Mouse (Mus musculus) kidney, postnatal 0 days (tissue): ENCODE data around the gene Exoc2. TPM values are rescaled to one million over a fixed set of nuclear protein-coding genes. Genes with fewer than 3 reads are reported as not detected.

Source experiments
- ATAC-seq: fragments of 200-750 bp; cut with Nextera tagmentation; replicated peaks from 2 replicates; pipeline ENCODE4 v1.8.0; 2017; ENCODE audit warnings: low read depth, moderate number of reproducible peaks, moderate TSS enrichment, moderate library complexity; ENCODE audit not compliant: low FRiP score
- DNase-seq: peaks from one replicate; pipeline ENCODE4 v3.0.0-alpha.2; 2016; ENCODE audit warnings: low spot score
- H3K27ac ChIP-seq: fragments of 300-500 bp; sonication (generic); 2 replicates; pipeline ENCODE4 v1.5.1; 2014; ENCODE audit warnings: mild to moderate bottlenecking
- H3K27me3 ChIP-seq: fragments of 300-500 bp; sonication (generic); 2 replicates; pipeline ENCODE4 v1.6.1; 2014; ENCODE audit warnings: low read length, mixed read lengths; ENCODE audit not compliant: insufficient read depth
- H3K36me3 ChIP-seq: fragments of 300-500 bp; sonication (generic); 2 replicates; pipeline ENCODE4 v1.6.1; 2014; ENCODE audit warnings: low read length, mixed read lengths; ENCODE audit not compliant: insufficient read depth
- H3K4me1 ChIP-seq: fragments of 300-500 bp; sonication (generic); replicated peaks from 2 replicates; pipeline ENCODE4 v1.6.1; 2014; ENCODE audit warnings: antibody characterized with exemption, low read length, mixed read lengths; ENCODE audit not compliant: insufficient read depth
- H3K4me2 ChIP-seq: fragments of 300-500 bp; sonication (generic); 2 replicates; pipeline ENCODE4 v1.6.1; 2014; ENCODE audit warnings: mild to moderate bottlenecking, low read length, moderate library complexity, mixed read lengths
- H3K4me3 ChIP-seq: fragments of 300-500 bp; sonication (generic); replicated peaks from 2 replicates; pipeline ENCODE4 v1.5.1; 2014; ENCODE audit warnings: low read depth, low read length
- H3K9ac ChIP-seq: fragments of 300-500 bp; sonication (generic); 2 replicates; pipeline ENCODE4 v1.6.1; 2014; ENCODE audit warnings: low read depth, low read length
- H3K9me3 ChIP-seq: fragments of 300-500 bp; sonication (generic); replicated peaks from 2 replicates; pipeline ENCODE4 v1.6.1; 2016; ENCODE audit warnings: low read length, inconsistent platforms, mixed read lengths
- CTCF ChIP-seq: IDR thresholded peaks from 2 replicates; pipeline ENCODE4 v1.5.1; 2016; ENCODE audit warnings: antibody characterized with exemption, low read depth, mild to moderate bottlenecking, moderate library complexity
- WGBS: fragments of 180-500 bp; shearing (Covaris S2); extraction: QIAGEN DNeasy Blood & Tissue Kit; methylation state at CpG from one replicate; pipeline ENCODE4 v1.1.7; 2014; 5-methylcytosine and 5-hydroxymethylcytosine counted together
- polyA plus RNA-seq: library from polyadenylated mRNA; unstranded; fragments of >200 nt; fragmentation: Nextera tagmentation; extraction: Ambion mirVana; gene quantifications from 2 replicates; pipeline ENCODE4 v1.2.1, GENCODE M21; 2015

Exoc2 gene
- polyA plus RNA-seq, 1 experiment from 2014 or later: 22.1 TPM

GRCm38 (mm10) chr13:30999799-31000198 is 25.9 kb upstream of the Exoc2 start:
- WGBS: 87% methylated on average over 6 of the region's 6 CpGs
- H3K9ac ChIP-seq: no peak overlapping the region
- ATAC-seq (no peak), DNase-seq (no peak)
- no peaks in the 10 kb centered on the region for H3K9me3 ChIP-seq
- H3K4me3 ChIP-seq: no peak overlapping the region
- H3K4me1 ChIP-seq: no peaks in the 10 kb centered on the region
- no peaks in the 10 kb centered on the region for H3K36me3 ChIP-seq
- no peaks in the 10 kb centered on the region for H3K27me3 ChIP-seq
- no peak for TF ChIP-seq CTCF
- no peak overlapping the region for H3K27ac ChIP-seq
- H3K4me2 ChIP-seq: no peak overlapping the region

DNA sequence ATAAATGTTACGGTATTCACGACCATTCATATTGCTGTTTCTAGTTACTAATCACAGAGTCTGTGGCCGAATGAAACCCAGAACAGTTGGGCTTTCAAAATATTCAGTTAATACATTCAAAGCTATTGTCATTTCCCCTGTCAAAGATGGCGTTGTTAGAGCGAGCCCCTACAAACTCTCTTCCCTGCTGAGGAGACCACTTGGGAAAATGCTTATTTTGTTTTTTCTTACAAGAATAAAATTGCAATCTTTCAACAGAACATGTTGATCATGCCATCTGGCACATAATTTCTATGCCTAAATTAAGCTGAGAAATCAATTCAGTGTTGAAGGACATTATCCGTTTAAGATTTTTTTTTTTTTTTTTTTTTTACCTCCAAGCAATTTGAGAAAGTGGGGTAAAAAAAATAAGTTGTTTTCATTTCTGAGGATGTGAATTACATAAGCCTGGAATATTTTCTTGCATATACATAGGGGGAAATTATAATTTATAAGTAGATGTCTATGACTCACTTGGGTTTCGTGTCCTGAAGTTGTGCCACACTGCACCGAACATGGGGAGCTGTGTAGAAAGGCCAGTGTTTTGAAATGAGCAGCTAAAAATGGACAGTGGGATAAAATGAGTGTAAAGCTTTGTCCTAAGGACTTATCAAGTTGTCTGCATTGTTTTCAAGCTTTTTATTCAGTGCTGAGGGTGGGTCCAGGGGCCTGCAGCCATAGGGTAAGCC is 23.8 kb upstream of the Exoc2 start:
- ATAC-seq: no peak
- H3K36me3 ChIP-seq: no peaks in the 10 kb centered on the region
- no peak overlapping the region for H3K4me3 ChIP-seq
- H3K27ac ChIP-seq: no peak overlapping the region
- no peak for TF ChIP-seq CTCF
- WGBS: 88% methylated on average over 8 of the region's 8 CpGs
- no peaks in the 10 kb centered on the region for H3K4me1 ChIP-seq
- H3K9me3 ChIP-seq: no peaks in the 10 kb centered on the region
- H3K27me3 ChIP-seq: no peaks in the 10 kb centered on the region
- H3K9ac ChIP-seq: no peak overlapping the region
- H3K4me2 ChIP-seq: no peak overlapping the region
- no peak for DNase-seq

GRCm38 (mm10) chr13:30994249-30994858 is 20.5 kb upstream of the Exoc2 start:
- H3K27me3 ChIP-seq: no peaks in the 10 kb centered on the region
- H3K4me3 ChIP-seq: no peak overlapping the region
- no peaks in the 10 kb centered on the region for H3K36me3 ChIP-seq
- no peaks in the 10 kb centered on the region for H3K9me3 ChIP-seq
- TF ChIP-seq CTCF: no peak
- H3K9ac ChIP-seq: no peak overlapping the region
- no peak overlapping the region for H3K27ac ChIP-seq
- no peak overlapping the region for H3K4me2 ChIP-seq
- 76% methylated on average over 6 of the region's 6 CpGs for WGBS
- DNase-seq (no peak), ATAC-seq (no peak)
- H3K4me1 ChIP-seq: no peaks in the 10 kb centered on the region

GRCm38 (mm10) chr13:30993819-30994218 is 19.9 kb upstream of the Exoc2 start:
- Histone ChIP-seq H3K4me1 (no peaks in the 10 kb centered on the region), H3K4me2 (no peak overlapping the region), H3K36me3 (no peaks in the 10 kb centered on the region), H3K9me3 (no peaks in the 10 kb centered on the region), H3K27ac (no peak overlapping the region), H3K9ac (no peak overlapping the region), H3K27me3 (no peaks in the 10 kb centered on the region), H3K4me3 (no peak overlapping the region)
- ATAC-seq: no peak
- TF ChIP-seq CTCF: peak; percentile 86
- DNase-seq: peak; percentile 82
- WGBS: 33% methylated on average over 3 of the region's 3 CpGs

DNA sequence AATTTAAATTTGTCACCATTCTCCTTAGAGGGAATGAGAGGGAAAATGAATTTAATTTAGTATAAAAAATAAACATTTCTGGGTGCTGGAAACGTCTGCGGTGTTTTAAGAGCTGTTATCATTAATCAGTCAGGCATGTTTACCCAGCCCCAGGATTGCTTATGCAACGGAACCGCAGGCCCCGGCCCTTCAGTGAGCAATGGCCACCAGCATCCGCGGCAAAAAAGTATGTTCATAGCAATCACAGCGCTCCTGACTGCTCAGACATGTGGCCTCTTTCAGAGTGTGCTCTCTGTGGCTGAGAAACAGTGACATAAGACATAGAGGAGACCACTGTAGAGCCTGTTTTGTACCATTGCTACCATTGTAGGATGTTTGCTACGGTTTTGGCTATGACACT is 16.3 kb upstream of the Exoc2 start:
- Histone ChIP-seq H3K4me1 (0 out of 2 replicates have a peak, but pooled peaks cover 4% of the 10 kb centered on the region), H3K27me3 (no peaks in the 10 kb centered on the region), H3K36me3 (no peaks in the 10 kb centered on the region), H3K4me2 (no peak overlapping the region), H3K4me3 (no peak overlapping the region), H3K9me3 (no peaks in the 10 kb centered on the region), H3K9ac (no peak overlapping the region), H3K27ac (no peak overlapping the region)
- ATAC-seq (no peak), DNase-seq (peak; percentile 41)
- TF ChIP-seq CTCF: no peak
- WGBS: 47% methylated on average over 9 of the region's 9 CpGs

GRCm38 (mm10) chr13:30989710-30990109 is 15.8 kb upstream of the Exoc2 start:
- Histone ChIP-seq H3K4me3 (no peak overlapping the region), H3K36me3 (no peaks in the 10 kb centered on the region), H3K9ac (no peak overlapping the region), H3K27me3 (no peaks in the 10 kb centered on the region), H3K4me2 (no peak overlapping the region), H3K9me3 (no peaks in the 10 kb centered on the region), H3K4me1 (0 out of 2 replicates have a peak, but pooled peaks cover 4% of the 10 kb centered on the region), H3K27ac (no peak overlapping the region)
- 76% methylated on average over 10 of the region's 10 CpGs for WGBS
- DNase-seq (no peak), ATAC-seq (no peak)
- TF ChIP-seq CTCF: no peak
